In genomic region chr11:78245627-78246317, GRCm38 (mm10) we compare ENCODE assay signal across 8 mouse cellular contexts. TPM values are rescaled to one million over a fixed set of nuclear protein-coding genes. Genes with fewer than 3 reads are reported as not detected.
DNase-seq lines count a peak whose midpoint lies in the region; ATAC-seq lines count a peak whose summit lies in the region.

Gene Sdf2, plus strand, starts transcription at chr11:78245746.
Gene Supt6, minus strand, starts transcription at chr11:78245987.

- H3K27ac ChIP-seq in hindbrain, embryonic 11.5 days (ENCODE audit: low read depth, low read length) = peak within 1 kb of the TSS; percentile 86

- peak within 1 kb of the TSS; percentile 96 for H3K9ac ChIP-seq in hindbrain, embryonic 11.5 days (ENCODE audit: low read depth, low read length)

- H3K36me3 ChIP-seq in hindbrain, embryonic 11.5 days (ENCODE audit: control insufficient read depth, insufficient read depth, low read length) = no peaks in the 10 kb centered on the region

- no peaks in the 10 kb centered on the region for H3K27me3 ChIP-seq in hindbrain, embryonic 11.5 days (ENCODE audit: control insufficient read depth, insufficient read depth, low read length)

- peak; percentile 97 for ATAC-seq in hindbrain, embryonic 11.5 days (ENCODE audit: low FRiP score)

- H3K4me1 ChIP-seq in hindbrain, embryonic 11.5 days (replicated peaks; ENCODE audit: control insufficient read depth, insufficient read depth, low read length) = peaks cover 3% of the 10 kb centered on the region; the same call in 1 of the 2 replicates

- under 1% methylated on average over 50 of the region's 50 CpGs for WGBS in hindbrain, embryonic 11.5 days

- H3K4me2 ChIP-seq in hindbrain, embryonic 11.5 days (replicated peaks; ENCODE audit: low read depth, low read length) = peak within 1 kb of the TSS; percentile 42

- peak within 1 kb of the TSS; percentile 99 for H3K4me3 ChIP-seq in hindbrain, embryonic 11.5 days (ENCODE audit: low read depth, low read length)

- no peaks in the 10 kb centered on the region for H3K9me3 ChIP-seq in hindbrain, embryonic 11.5 days (ENCODE audit: control insufficient read depth, low read length)

- DNase-seq in MN1 (ENCODE audit: low spot score) = peak; percentile 89
- peak; percentile 84 for DNase-seq in cerebellum, adult 9-10 months
- DNase-seq in frontal cortex, adult 2 months (ENCODE audit: extremely low spot score in 1 of 2, low spot score in 1 of 2) = peak; percentile 77 to 89
- DNase-seq in hindbrain, embryonic 11.5 days (ENCODE audit: low spot score) = peak; percentile 94
- peak; percentile 81 to 85 for DNase-seq in layer of hippocampus, postnatal 10 days (ENCODE audit: low spot score in 2 of 2)
- peak; percentile 96 for DNase-seq in lung, postnatal 10 days
- peak; percentile 86 for DNase-seq in ovary, postnatal 36 days (ENCODE audit: low spot score)
- peak; percentile 88 for DNase-seq in thymus, postnatal 25 days

RNA-seq across cellular contexts. Expression of gene Sdf2, which starts in this region (rescaled TPM):
- polyA plus RNA-seq in frontal cortex, adult 2 months (2012; rRNA removed) = 107 and 124 TPM in 2 replicates
- polyA plus RNA-seq in hindbrain, embryonic 11.5 days (2014; fragmentation: Nextera tagmentation; extraction: Ambion mirVana) = 60.6 and 60.8 TPM in 2 replicates
- 10 to 100 TPM; 57.0 to 67.2 TPM for total RNA-seq in layer of hippocampus, postnatal 10 days (2021)

RNA-seq across cellular contexts. Expression of gene Supt6, which starts in this region (rescaled TPM):
- polyA plus RNA-seq in frontal cortex, adult 2 months (2012; rRNA removed) = 45.4 and 48.7 TPM in 2 replicates
- 26.1 and 26.2 TPM in 2 replicates for polyA plus RNA-seq in hindbrain, embryonic 11.5 days (2014; fragmentation: Nextera tagmentation; extraction: Ambion mirVana)
- 10 to 100 TPM; 91.6 to 94.6 TPM for total RNA-seq in layer of hippocampus, postnatal 10 days (2021)

Comparison
In these comparisons a context has a peak if more than half of its experiments do, and no peak if none do; other contexts are left out.
1. Peak in every context shown above with its lines: DNase-seq, ATAC-seq, H3K4me3 ChIP-seq and H3K27ac ChIP-seq.